Mouse (Mus musculus) activated CD4-positive, CD25-positive, alpha-beta regulatory T cell, adult 4 months (primary cell): Measurements from ENCODE around the gene 1700023F06Rik. TPM values are rescaled to one million over a fixed set of nuclear protein-coding genes. Genes with fewer than 3 reads are reported as not detected.
A peak's percentile ranks its signal among the peaks of the same experiment; 100 is the strongest.
"Not testable (repeated sequence)": the region's sequence is repeated elsewhere in the genome, so short reads cannot be mapped to it uniquely, and the experiment has no call there.

Experiments
- ATAC-seq: one replicate; pipeline ENCODE4 v1.8.0; 2017
- polyA plus RNA-seq, 2 experiments: library from polyadenylated mRNA; unstranded; fragments of 100-300 nt; shearing (Covaris generic); gene quantifications; one replicate each; pipeline ENCODE4 v1.2.1; 2017

The 1700023F06Rik gene
- not detected for polyA plus RNA-seq

- ATAC-seq, result no peak
These were observed at the start of gene 1700023F06Rik for GRCm38 (mm10) chr11:103208458-103208857. Gene 1700023F06Rik, minus strand, starts transcription at chr11:103208558.

- no peak for ATAC-seq
These were observed 49.7 kb upstream of the 1700023F06Rik start for GRCm38 (mm10) chr11:103257938-103258481.

GRCm38 (mm10) chr11:103253605-103254004 is 45.2 kb upstream of the 1700023F06Rik start:
- ATAC-seq, result no peak

DNA sequence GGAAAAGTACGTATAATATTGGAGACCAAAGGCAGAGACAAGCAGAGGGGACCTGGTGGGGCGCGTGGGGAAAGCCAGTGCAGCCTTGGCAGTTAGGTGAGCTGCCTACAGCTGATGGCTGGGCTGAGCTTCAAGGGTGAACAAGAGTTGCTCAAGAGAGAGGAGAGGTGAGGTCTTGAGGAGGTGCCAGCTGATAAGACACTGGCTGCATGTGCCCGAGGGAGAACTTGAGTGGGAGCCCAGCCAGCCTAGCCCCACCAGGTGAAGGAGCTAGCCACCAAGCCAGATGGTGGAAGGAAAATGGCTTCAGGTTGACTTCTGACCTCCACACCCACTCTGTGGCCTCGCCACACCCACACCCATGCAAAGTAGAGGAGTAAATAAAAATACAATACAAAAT is 44.0 kb upstream of the 1700023F06Rik start:
- ATAC-seq, result no peak

DNA sequence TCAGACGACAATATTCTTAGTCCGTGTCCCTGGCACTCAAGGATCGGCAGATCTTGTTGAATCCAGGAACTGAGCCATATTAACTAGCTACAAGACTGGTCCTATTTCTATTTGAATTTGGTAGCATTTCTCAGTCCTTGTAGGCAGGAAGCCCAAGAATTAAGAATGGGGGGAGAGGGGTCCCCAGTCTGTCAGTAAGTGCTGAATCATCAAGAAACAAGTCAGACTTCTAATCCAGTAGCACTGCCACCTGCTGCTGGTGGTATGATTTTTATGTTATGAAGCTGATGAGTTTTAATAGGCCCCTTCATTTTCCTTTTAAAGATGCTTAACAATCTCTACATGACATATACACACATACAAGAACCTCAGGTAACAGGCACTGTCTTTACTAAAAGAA is 42.0 kb upstream of the 1700023F06Rik start:
- no peak for ATAC-seq

DNA sequence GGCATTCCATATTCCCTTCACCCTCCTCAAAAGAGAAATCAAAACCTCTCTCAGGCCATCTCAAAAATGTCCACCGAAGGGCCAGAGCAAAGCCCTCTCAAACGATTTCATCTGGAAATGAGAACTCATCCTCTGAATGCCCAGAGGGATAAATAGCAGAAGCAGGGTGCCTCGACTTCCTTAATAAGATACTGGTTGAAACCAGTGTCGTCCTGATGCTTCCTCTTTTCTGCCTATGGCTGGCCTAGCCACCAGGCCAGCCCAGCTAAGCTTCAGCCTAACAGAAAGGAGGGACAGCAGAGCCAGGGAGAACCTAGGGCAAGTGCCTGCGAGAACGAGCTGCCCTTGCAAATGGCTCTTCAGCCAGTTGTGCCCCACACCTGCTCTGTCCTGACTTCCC is 41.2 kb upstream of the 1700023F06Rik start:
- no peak for ATAC-seq

- no peak for ATAC-seq
These were observed 40.5 kb upstream of the 1700023F06Rik start for GRCm38 (mm10) chr11:103248837-103249236.

GRCm38 (mm10) chr11:103247504-103248177 is 39.3 kb upstream of the 1700023F06Rik start:
- ATAC-seq, result no peak

DNA sequence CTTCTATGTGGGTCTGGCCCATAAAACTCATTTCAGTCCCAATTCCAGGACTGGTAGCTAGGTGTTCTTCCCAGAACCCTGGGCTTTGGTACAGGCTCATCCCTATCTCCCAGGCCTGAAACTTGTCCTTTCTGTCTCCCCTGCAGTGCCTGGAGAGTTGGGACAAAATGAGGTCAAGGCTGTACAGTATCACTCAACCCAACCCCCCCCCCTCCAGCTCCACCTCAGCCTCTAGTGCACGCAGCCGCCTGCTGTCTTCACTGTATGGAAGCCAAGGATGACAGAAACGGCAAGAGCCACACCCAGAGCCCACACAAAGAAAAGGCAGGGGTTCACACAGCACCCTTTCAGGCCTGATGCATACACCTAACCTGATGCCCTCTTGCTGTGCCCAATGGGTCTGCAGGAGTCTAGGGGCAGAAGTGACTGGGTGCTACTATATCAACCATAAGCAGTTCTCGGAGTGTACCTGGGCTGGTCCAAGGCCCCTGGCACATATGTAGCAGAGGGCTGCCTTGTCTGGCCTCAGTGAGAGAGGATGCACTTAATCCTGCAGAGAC is 38.5 kb upstream of the 1700023F06Rik start:
- no peak for ATAC-seq

DNA sequence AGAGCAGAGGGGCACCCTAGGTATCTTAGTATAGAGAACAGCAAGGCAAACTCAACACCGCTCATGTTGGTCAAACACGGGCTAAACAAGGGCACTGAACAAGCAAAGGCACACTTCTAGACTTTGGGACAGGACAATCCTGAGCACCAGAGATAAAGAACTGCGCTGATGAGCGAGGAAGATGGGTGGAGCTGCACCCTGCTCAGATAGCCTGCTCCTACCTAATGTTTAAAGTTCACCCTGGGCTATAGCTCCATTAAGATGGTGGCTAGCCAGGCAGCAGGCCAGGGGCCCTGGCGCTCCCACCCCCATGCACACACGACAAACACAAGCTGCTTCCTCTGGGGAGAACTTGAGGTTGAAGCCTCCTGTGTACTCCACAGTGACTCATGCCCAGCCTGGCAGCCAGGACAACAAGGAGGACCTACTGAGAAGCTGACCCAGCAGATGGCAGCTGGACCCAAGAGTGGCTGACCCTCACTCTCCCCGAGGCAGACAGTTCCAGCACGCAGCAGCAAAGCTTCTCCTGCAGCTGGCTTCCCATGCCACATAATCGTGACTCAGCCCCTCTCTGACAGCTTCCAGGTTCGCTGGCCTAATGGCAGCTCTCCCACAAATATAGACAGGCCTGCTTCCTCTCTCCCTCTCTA is 37.8 kb upstream of the 1700023F06Rik start:
- no peak for ATAC-seq

GRCm38 (mm10) chr11:103244856-103245255 is 36.5 kb upstream of the 1700023F06Rik start:
- no peak for ATAC-seq

DNA sequence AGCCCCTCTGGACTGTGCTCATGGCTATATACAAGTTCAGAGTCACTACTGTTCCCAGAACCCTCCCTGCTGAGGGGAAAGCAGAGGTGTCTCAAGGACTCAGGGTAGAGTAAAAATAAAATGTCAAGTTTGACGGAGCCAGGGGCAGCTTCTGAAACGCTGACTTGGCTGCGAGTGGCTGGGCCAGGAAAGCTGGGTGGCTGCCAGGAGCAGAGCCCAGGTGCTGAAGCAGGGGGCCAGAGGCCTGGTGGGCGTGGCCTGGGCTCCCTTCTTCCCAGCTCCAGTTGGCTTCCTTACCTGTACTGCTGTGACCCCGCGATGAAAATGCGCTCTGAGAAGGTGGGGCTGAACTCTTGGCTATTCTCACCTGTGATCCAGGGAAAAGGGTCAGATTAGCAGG is 32.4 kb upstream of the 1700023F06Rik start:
- ATAC-seq, result no peak

- no peak for ATAC-seq
These were observed 29.4 kb upstream of the 1700023F06Rik start for GRCm38 (mm10) chr11:103237757-103238156.

DNA sequence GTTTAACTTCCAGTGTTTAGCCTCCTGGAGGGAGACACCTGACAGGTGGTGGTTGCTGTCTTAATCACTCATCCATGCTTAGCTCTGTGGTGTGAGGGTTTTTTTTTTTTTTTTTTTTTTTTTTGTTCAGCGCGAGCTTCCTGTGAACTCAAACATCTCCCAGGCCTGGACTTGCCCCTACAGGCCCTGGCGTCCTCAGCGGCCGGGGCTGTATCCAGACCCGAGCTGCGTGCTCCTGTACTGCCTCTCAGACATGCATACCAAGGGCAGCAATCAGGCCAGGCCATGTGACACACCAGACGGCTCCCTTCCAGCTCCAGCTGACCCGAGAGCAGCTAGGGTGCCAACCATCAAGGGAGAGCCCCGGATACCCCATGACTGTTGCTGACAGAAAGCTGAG is 28.5 kb upstream of the 1700023F06Rik start:
- no peak for ATAC-seq

DNA sequence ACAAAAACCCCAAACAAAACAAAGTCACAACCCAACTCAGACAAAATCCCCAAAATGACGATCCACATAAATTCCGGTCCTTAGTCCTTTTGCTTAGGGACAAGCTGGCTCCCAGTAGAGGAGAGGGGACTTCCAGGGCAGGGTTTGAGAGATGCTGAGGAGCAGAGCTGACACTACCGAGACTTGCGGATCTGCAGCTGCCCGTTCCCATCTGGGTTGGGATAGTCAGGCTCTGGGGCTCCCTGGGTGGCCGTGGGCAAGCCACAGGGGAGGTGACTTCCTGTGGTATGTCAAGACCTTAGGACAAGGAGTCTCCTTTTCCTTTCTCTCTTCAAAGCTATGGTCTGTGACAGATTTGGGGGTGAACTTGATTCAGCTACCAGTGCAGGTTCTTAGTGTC is 28.1 kb upstream of the 1700023F06Rik start:
- no peak for ATAC-seq

- no peak for ATAC-seq
These were observed 27.3 kb upstream of the 1700023F06Rik start for GRCm38 (mm10) chr11:103235702-103236101.

DNA sequence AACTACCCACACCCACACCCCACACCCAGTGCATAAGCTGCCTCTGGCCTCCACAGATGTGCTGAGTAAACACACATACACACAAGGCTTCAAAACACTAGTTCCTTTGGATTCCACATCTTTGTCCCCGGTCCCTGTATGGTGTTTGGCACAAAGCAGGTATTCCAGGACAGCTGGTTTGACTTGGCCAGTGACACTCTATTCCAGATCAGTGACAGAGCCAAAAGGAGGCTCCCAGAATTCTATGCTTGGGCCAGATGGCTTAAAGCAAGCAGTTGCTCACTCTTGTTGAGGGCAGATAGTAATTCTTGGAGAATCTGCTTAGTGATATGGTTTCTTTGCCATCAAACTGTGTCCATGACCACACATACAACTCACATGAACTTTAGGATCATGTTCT is 26.1 kb upstream of the 1700023F06Rik start:
- ATAC-seq, result no peak

GRCm38 (mm10) chr11:103232966-103233365 is 24.6 kb upstream of the 1700023F06Rik start:
- peak; percentile 61 for ATAC-seq

- no peak for ATAC-seq
These were observed 23.0 kb upstream of the 1700023F06Rik start for GRCm38 (mm10) chr11:103231367-103231766.

- no peak for ATAC-seq
These were observed 22.3 kb upstream of the 1700023F06Rik start for GRCm38 (mm10) chr11:103230626-103231025.

- no peak for ATAC-seq
These were observed 21.2 kb upstream of the 1700023F06Rik start for GRCm38 (mm10) chr11:103229608-103230007.

DNA sequence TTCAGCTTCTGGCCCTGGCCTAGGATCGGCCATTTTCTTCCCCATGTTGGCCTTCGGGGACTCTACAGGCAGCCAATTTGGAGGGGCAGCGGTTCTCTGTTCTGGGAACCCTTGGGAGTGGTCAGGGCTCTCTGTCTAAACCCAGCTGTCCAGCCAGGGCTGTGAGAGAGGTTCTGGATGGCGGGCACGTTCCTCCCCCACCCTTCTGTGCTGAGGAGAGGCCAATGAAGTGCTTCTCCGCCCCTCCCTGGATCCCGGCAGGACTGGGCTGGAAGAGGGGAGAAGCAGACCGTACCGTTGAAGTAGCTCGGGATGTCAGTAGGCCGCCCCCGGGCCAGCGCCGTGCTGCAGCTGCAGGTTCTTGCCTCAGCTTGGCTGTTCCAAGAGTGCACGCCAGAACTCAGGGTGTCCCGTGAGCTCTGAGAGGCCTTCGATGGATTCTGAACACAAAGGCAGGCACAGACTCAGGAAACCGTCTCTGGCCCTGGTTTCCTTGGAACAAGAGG is 15.6 kb upstream of the 1700023F06Rik start:
- ATAC-seq, result no peak

GRCm38 (mm10) chr11:103223444-103223843 is 15.1 kb upstream of the 1700023F06Rik start:
- no peak for ATAC-seq

GRCm38 (mm10) chr11:103222718-103223117 is 14.4 kb upstream of the 1700023F06Rik start:
- not testable (repeated sequence) for ATAC-seq
